Mouse (Mus musculus) layer of hippocampus, adult 9-11 months (tissue): ENCODE data around the gene Klhl34.

ENCODE experiments used
- DNase-seq: peaks from one replicate; pipeline ENCODE4 v3.0.0; 2022

Klhl34 gene

GRCm38 (mm10) chrX:157818207-157818920 lies at the start of gene Klhl34:
Klhl34 (plus strand) TSS chrX:157818435.
- no peak for DNase-seq

GRCm38 (mm10) chrX:157801669-157802068 lies 16.6 kb upstream of the Klhl34 start:
- no peak for DNase-seq

GRCm38 (mm10) chrX:157809721-157810120 lies 8.5 kb upstream of the Klhl34 start:
- no peak for DNase-seq

- DNase-seq: no peak
Observed at GRCm38 (mm10) chrX:157817571-157818206, 546 bp upstream of the Klhl34 start.

- DNase-seq: no peak
Observed at GRCm38 (mm10) chrX:157818921-157819260, 656 bp downstream of the Klhl34 start.

GRCm38 (mm10) chrX:157829983-157830382 lies 11.7 kb downstream of the Klhl34 start:
- no peak for DNase-seq
